Mouse (Mus musculus) kidney, postnatal 0 days (tissue): Measurements from ENCODE around the gene Tbrg4. TPM values are rescaled to one million over a fixed set of nuclear protein-coding genes. Genes with fewer than 3 reads are reported as not detected.
A peak's percentile ranks its signal among the peaks of the same experiment; 100 is the strongest.

Experiments
- ATAC-seq: fragments of 200-750 bp; cut with Nextera tagmentation; replicated peaks from 2 replicates; pipeline ENCODE4 v1.8.0; 2017; ENCODE audit warnings: low read depth, moderate number of reproducible peaks, moderate TSS enrichment, moderate library complexity; ENCODE audit not compliant: low FRiP score
- DNase-seq: peaks from one replicate; pipeline ENCODE4 v3.0.0-alpha.2; 2016; ENCODE audit warnings: low spot score
- H3K27ac ChIP-seq: fragments of 300-500 bp; sonication (generic); 2 replicates; pipeline ENCODE4 v1.5.1; 2014; ENCODE audit warnings: mild to moderate bottlenecking
- H3K27me3 ChIP-seq: fragments of 300-500 bp; sonication (generic); 2 replicates; pipeline ENCODE4 v1.6.1; 2014; ENCODE audit warnings: low read length, mixed read lengths; ENCODE audit not compliant: insufficient read depth
- H3K36me3 ChIP-seq: fragments of 300-500 bp; sonication (generic); 2 replicates; pipeline ENCODE4 v1.6.1; 2014; ENCODE audit warnings: low read length, mixed read lengths; ENCODE audit not compliant: insufficient read depth
- H3K4me1 ChIP-seq: fragments of 300-500 bp; sonication (generic); replicated peaks from 2 replicates; pipeline ENCODE4 v1.6.1; 2014; ENCODE audit warnings: antibody characterized with exemption, low read length, mixed read lengths; ENCODE audit not compliant: insufficient read depth
- H3K4me2 ChIP-seq: fragments of 300-500 bp; sonication (generic); 2 replicates; pipeline ENCODE4 v1.6.1; 2014; ENCODE audit warnings: mild to moderate bottlenecking, low read length, moderate library complexity, mixed read lengths
- H3K4me3 ChIP-seq: fragments of 300-500 bp; sonication (generic); replicated peaks from 2 replicates; pipeline ENCODE4 v1.5.1; 2014; ENCODE audit warnings: low read depth, low read length
- H3K9ac ChIP-seq: fragments of 300-500 bp; sonication (generic); 2 replicates; pipeline ENCODE4 v1.6.1; 2014; ENCODE audit warnings: low read depth, low read length
- H3K9me3 ChIP-seq: fragments of 300-500 bp; sonication (generic); replicated peaks from 2 replicates; pipeline ENCODE4 v1.6.1; 2016; ENCODE audit warnings: low read length, inconsistent platforms, mixed read lengths
- CTCF ChIP-seq: IDR thresholded peaks from 2 replicates; pipeline ENCODE4 v1.5.1; 2016; ENCODE audit warnings: antibody characterized with exemption, low read depth, mild to moderate bottlenecking, moderate library complexity
- WGBS: fragments of 180-500 bp; shearing (Covaris S2); extraction: QIAGEN DNeasy Blood & Tissue Kit; methylation state at CpG from one replicate; pipeline ENCODE4 v1.1.7; 2014; 5-methylcytosine and 5-hydroxymethylcytosine counted together
- polyA plus RNA-seq: library from polyadenylated mRNA; unstranded; fragments of >200 nt; fragmentation: Nextera tagmentation; extraction: Ambion mirVana; gene quantifications from 2 replicates; pipeline ENCODE4 v1.2.1, GENCODE M21; 2015

Gene Tbrg4
- polyA plus RNA-seq, 1 experiment from 2014 or later: 32.2 TPM

GRCm38 (mm10) chr11:6588295-6588694 is 37.6 kb downstream of the Tbrg4 start:
- H3K36me3 ChIP-seq: peaks cover 46% of the 10 kb centered on the region
- no peaks in the 10 kb centered on the region for H3K4me1 ChIP-seq
- H3K27me3 ChIP-seq: no peaks in the 10 kb centered on the region
- no peak for TF ChIP-seq CTCF
- no peaks in the 10 kb centered on the region for H3K9me3 ChIP-seq
- no peak for ATAC-seq
- no peak overlapping the region for H3K9ac ChIP-seq
- H3K27ac ChIP-seq: no peak overlapping the region
- no peak overlapping the region for H3K4me3 ChIP-seq
- WGBS: 82% methylated on average over 7 of the region's 7 CpGs
- H3K4me2 ChIP-seq: no peak overlapping the region
- no peak for DNase-seq

- WGBS: 84% methylated on average over 7 of the region's 7 CpGs
- no peak overlapping the region for H3K4me2 ChIP-seq
- no peaks in the 10 kb centered on the region for H3K27me3 ChIP-seq
- H3K36me3 ChIP-seq: peaks cover 39% of the 10 kb centered on the region
- no peak overlapping the region for H3K9ac ChIP-seq
- H3K4me1 ChIP-seq: no peaks in the 10 kb centered on the region
- no peak for DNase-seq
- TF ChIP-seq CTCF: no peak
- H3K27ac ChIP-seq: 0 out of 2 replicates have a peak overlapping the region, but pooled peaks have one; percentile 11
- no peak overlapping the region for H3K4me3 ChIP-seq
- ATAC-seq: no peak
- H3K9me3 ChIP-seq: no peaks in the 10 kb centered on the region
Observed at GRCm38 (mm10) chr11:6587249-6587940, 38.5 kb downstream of the Tbrg4 start.

DNA sequence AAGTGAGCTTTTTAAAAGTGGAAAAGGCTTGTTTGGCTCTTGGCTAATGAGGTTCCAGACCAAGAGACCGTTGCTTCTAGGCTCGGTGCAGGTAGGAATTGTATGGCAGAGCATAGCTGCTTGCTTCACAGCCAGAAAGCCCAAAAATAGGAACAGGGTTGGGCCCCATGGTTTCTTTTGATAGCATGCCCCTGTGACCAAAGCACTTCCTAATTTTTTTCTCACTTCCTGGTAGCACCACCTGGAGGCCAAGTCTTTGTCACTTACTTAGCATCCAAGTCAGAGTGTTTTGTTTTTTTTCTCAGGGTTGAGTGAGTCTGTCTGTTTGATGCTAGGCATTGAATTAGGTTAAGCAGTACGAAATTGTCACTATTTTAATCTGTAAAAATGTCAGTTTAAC is 39.2 kb downstream of the Tbrg4 start:
- Histone ChIP-seq H3K4me2 (no peak overlapping the region), H3K4me3 (no peak overlapping the region), H3K27ac (no peak overlapping the region), H3K27me3 (no peaks in the 10 kb centered on the region), H3K9me3 (no peaks in the 10 kb centered on the region), H3K4me1 (no peaks in the 10 kb centered on the region), H3K36me3 (peaks cover 31% of the 10 kb centered on the region), H3K9ac (no peak overlapping the region)
- peak; percentile 51 for TF ChIP-seq CTCF
- ATAC-seq (no peak), DNase-seq (peak; percentile 32)
- 68% methylated on average over 3 of the region's 3 CpGs for WGBS

GRCm38 (mm10) chr11:6585748-6586147 is 40.1 kb downstream of the Tbrg4 start:
- Histone ChIP-seq H3K4me3 (no peak overlapping the region), H3K4me1 (no peaks in the 10 kb centered on the region), H3K4me2 (no peak overlapping the region), H3K27me3 (no peaks in the 10 kb centered on the region), H3K9me3 (no peaks in the 10 kb centered on the region), H3K27ac (no peak overlapping the region), H3K36me3 (peaks cover 23% of the 10 kb centered on the region), H3K9ac (no peak overlapping the region)
- DNase-seq (no peak), ATAC-seq (no peak)
- 91% methylated on average over 8 of the region's 8 CpGs for WGBS
- no peak for TF ChIP-seq CTCF

- Histone ChIP-seq H3K27me3 (no peaks in the 10 kb centered on the region), H3K9me3 (no peaks in the 10 kb centered on the region), H3K4me1 (no peaks in the 10 kb centered on the region), H3K9ac (no peak overlapping the region), H3K27ac (no peak overlapping the region), H3K4me2 (no peak overlapping the region), H3K36me3 (peaks cover 16% of the 10 kb centered on the region; the same call in 1 of the 2 replicates), H3K4me3 (no peak overlapping the region)
- no peak for TF ChIP-seq CTCF
- DNase-seq: no peak
- no peak for ATAC-seq
- 88% methylated on average over 2 of the region's 2 CpGs for WGBS
Observed at GRCm38 (mm10) chr11:6581560-6581959, 44.3 kb downstream of the Tbrg4 start.

DNA sequence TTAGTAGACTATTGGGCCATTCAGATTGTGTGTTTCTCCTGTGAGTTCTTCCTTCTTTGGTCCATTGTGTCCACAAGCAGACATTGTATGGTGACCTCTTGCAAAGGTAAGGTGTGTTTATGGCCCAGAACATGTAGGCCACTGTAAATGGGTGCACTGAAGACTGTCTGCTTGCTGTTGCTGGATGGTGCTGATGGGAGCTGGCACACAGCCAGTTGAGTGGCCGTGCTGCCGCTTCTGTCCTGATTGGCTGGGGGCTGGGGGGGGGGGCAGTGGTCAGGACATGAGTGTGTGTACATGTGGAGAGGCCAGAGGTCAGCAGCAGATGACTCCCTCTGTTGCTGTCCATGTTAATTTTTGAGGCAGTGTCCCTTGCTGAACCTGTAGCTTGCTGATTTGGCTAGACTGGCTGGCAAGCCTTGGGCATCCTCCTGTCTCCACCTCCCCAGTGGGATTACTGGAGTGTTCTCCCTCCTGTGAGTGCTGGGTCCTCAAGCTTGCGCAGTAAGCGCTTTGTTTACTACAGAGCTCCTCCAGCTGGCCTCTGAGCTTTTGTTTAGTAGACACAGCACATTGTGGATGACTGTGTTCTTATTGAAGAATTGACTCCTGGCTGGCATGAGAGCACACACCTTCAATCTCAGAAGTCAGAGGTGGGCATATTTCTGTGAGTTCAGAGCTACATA is 45.7 kb downstream of the Tbrg4 start:
- TF ChIP-seq CTCF: no peak
- WGBS: 82% methylated on average over 4 of the region's 4 CpGs

More for the DNA sequence above, 45.7 kb downstream of the Tbrg4 start:
- Histone ChIP-seq H3K4me1 (no peaks in the 10 kb centered on the region), H3K4me3 (no peak overlapping the region), H3K27ac (no peak overlapping the region), H3K9me3 (no peaks in the 10 kb centered on the region), H3K36me3 (peaks cover 9% of the 10 kb centered on the region; the same call in 1 of the 2 replicates), H3K27me3 (no peaks in the 10 kb centered on the region), H3K4me2 (no peak overlapping the region), H3K9ac (no peak overlapping the region)
- ATAC-seq (no peak; the same call in 1 of the 2 replicates), DNase-seq (no peak)
